Mouse (Mus musculus): Measurements from ENCODE around the gene Tacr2. TPM values are rescaled to one million over a fixed set of nuclear protein-coding genes. Genes with fewer than 3 reads are reported as not detected.

Tacr2 gene
- polyA plus RNA-seq, 1 experiment from 2014 or later, result not detected

- Histone ChIP-seq H3K4me2 (no peak overlapping the region), H3K27ac (peak overlapping the region; percentile 88), H3K4me3 (replicated peaks) (no peak overlapping the region), H3K9ac (no peak overlapping the region), H3K9me3 (replicated peaks) (no peaks in the 10 kb centered on the region), H3K27me3 (no peaks in the 10 kb centered on the region), H3K36me3 (no peaks in the 10 kb centered on the region), H3K4me1 (replicated peaks) (peaks cover 63% of the 10 kb centered on the region)
- DNase-seq, result no peak
- 47% methylated on average over 3 of the region's 3 CpGs for WGBS (ENCODE audit: insufficient replicate concordance)
- no peak for ATAC-seq (ENCODE audit: low read depth)
Measured at GRCm38 (mm10) chr10:62238688-62239087, 13.6 kb upstream of the Tacr2 start.

GRCm38 (mm10) chr10:62239270-62239669 lies 13.0 kb upstream of the Tacr2 start:
- no peak overlapping the region for H3K4me3 ChIP-seq (replicated peaks)
- no peaks in the 10 kb centered on the region for H3K27me3 ChIP-seq
- no peak for DNase-seq
- peak overlapping the region; percentile 41 for H3K27ac ChIP-seq
- H3K4me2 ChIP-seq, result no peak overlapping the region
- H3K9ac ChIP-seq, result no peak overlapping the region
- WGBS (ENCODE audit: insufficient replicate concordance), result 68% methylated on average over 6 of the region's 6 CpGs
- H3K9me3 ChIP-seq (replicated peaks), result no peaks in the 10 kb centered on the region
- peaks cover 63% of the 10 kb centered on the region for H3K4me1 ChIP-seq (replicated peaks)
- ATAC-seq (ENCODE audit: low read depth), result no peak
- H3K36me3 ChIP-seq, result no peaks in the 10 kb centered on the region

GRCm38 (mm10) chr10:62242358-62242757 lies 9.9 kb upstream of the Tacr2 start:
- H3K27ac ChIP-seq, result no peak overlapping the region
- H3K4me2 ChIP-seq, result no peak overlapping the region
- H3K9me3 ChIP-seq (replicated peaks), result no peaks in the 10 kb centered on the region
- no peak overlapping the region for H3K4me3 ChIP-seq (replicated peaks)
- no peak overlapping the region for H3K9ac ChIP-seq
- no peaks in the 10 kb centered on the region for H3K36me3 ChIP-seq
- ATAC-seq (ENCODE audit: low read depth) (no peak), DNase-seq (no peak)
- no peaks in the 10 kb centered on the region for H3K27me3 ChIP-seq
- H3K4me1 ChIP-seq (replicated peaks), result peaks cover 39% of the 10 kb centered on the region
- WGBS (ENCODE audit: insufficient replicate concordance), result 72% methylated on average over 10 of the region's 10 CpGs

GRCm38 (mm10) chr10:62242896-62243295 lies 9.3 kb upstream of the Tacr2 start:
- no peak for DNase-seq
- Histone ChIP-seq H3K27me3 (no peaks in the 10 kb centered on the region), H3K9ac (no peak overlapping the region), H3K4me1 (replicated peaks) (peaks cover 36% of the 10 kb centered on the region), H3K9me3 (replicated peaks) (no peaks in the 10 kb centered on the region), H3K27ac (no peak overlapping the region), H3K4me3 (replicated peaks) (no peak overlapping the region), H3K36me3 (no peaks in the 10 kb centered on the region), H3K4me2 (no peak overlapping the region)
- no peak for ATAC-seq (ENCODE audit: low read depth)
- 49% methylated on average over 10 of the region's 13 CpGs for WGBS (ENCODE audit: insufficient replicate concordance)

GRCm38 (mm10) chr10:62244067-62244466 lies 8.2 kb upstream of the Tacr2 start:
- Histone ChIP-seq H3K9me3 (replicated peaks) (no peaks in the 10 kb centered on the region), H3K27me3 (no peaks in the 10 kb centered on the region), H3K4me3 (replicated peaks) (no peak overlapping the region), H3K9ac (no peak overlapping the region), H3K4me1 (replicated peaks) (peaks cover 28% of the 10 kb centered on the region), H3K4me2 (no peak overlapping the region), H3K36me3 (no peaks in the 10 kb centered on the region), H3K27ac (no peak overlapping the region)
- WGBS (ENCODE audit: insufficient replicate concordance), result 73% methylated on average over 9 of the region's 9 CpGs
- ATAC-seq (ENCODE audit: low read depth) (no peak), DNase-seq (no peak)

- no peak overlapping the region for H3K9ac ChIP-seq
- 67% methylated on average over 3 of the region's 3 CpGs for WGBS (ENCODE audit: insufficient replicate concordance)
- H3K27ac ChIP-seq, result no peak overlapping the region
- no peak overlapping the region for H3K4me3 ChIP-seq (replicated peaks)
- peaks cover 23% of the 10 kb centered on the region for H3K4me1 ChIP-seq (replicated peaks)
- H3K27me3 ChIP-seq, result no peaks in the 10 kb centered on the region
- DNase-seq, result no peak
- no peak for ATAC-seq (ENCODE audit: low read depth)
- no peak overlapping the region for H3K4me2 ChIP-seq
- H3K36me3 ChIP-seq, result no peaks in the 10 kb centered on the region
- H3K9me3 ChIP-seq (replicated peaks), result no peaks in the 10 kb centered on the region
Measured at GRCm38 (mm10) chr10:62247156-62247555, 5.1 kb upstream of the Tacr2 start.

- Histone ChIP-seq H3K9ac (no peak overlapping the region), H3K9me3 (replicated peaks) (no peaks in the 10 kb centered on the region), H3K36me3 (no peaks in the 10 kb centered on the region), H3K27me3 (peaks cover 3% of the 10 kb centered on the region; the same call in 1 of the 2 replicates), H3K4me2 (no peak overlapping the region), H3K4me1 (replicated peaks) (peaks cover 16% of the 10 kb centered on the region), H3K27ac (no peak overlapping the region), H3K4me3 (replicated peaks) (no peak overlapping the region)
- DNase-seq, result no peak
- peak; percentile 31; the same call in 1 of the 2 replicates for ATAC-seq (ENCODE audit: low read depth)
- 20% methylated on average over 8 of the region's 8 CpGs for WGBS (ENCODE audit: insufficient replicate concordance)
Measured at GRCm38 (mm10) chr10:62247815-62248214, 4.4 kb upstream of the Tacr2 start.

GRCm38 (mm10) chr10:62252496-62253235 lies 428 bp downstream of the Tacr2 start:
- Histone ChIP-seq H3K27me3 (peaks cover 7% of the 10 kb centered on the region), H3K27ac (no peak overlapping the region), H3K9me3 (replicated peaks) (no peaks in the 10 kb centered on the region), H3K4me2 (no peak overlapping the region), H3K4me1 (replicated peaks) (peaks cover 6% of the 10 kb centered on the region; the same call in 1 of the 2 replicates), H3K4me3 (replicated peaks) (no peak overlapping the region), H3K9ac (no peak overlapping the region), H3K36me3 (no peaks in the 10 kb centered on the region)
- DNase-seq, result no peak
- no peak for ATAC-seq (ENCODE audit: low read depth)
- 76% methylated on average over 27 of the region's 27 CpGs for WGBS (ENCODE audit: insufficient replicate concordance)

- Histone ChIP-seq H3K36me3 (no peaks in the 10 kb centered on the region), H3K4me1 (replicated peaks) (peaks cover 11% of the 10 kb centered on the region), H3K9me3 (replicated peaks) (no peaks in the 10 kb centered on the region), H3K27me3 (no peaks in the 10 kb centered on the region; the same call in 1 of the 2 replicates), H3K4me2 (no peak overlapping the region), H3K27ac (no peak overlapping the region), H3K9ac (no peak overlapping the region), H3K4me3 (replicated peaks) (no peak overlapping the region)
- DNase-seq (no peak), ATAC-seq (ENCODE audit: low read depth) (no peak)
- WGBS (ENCODE audit: insufficient replicate concordance), result 73% methylated on average over 5 of the region's 5 CpGs
Measured at GRCm38 (mm10) chr10:62258298-62258697, 6.1 kb downstream of the Tacr2 start.

- peak; percentile 83 for ATAC-seq (ENCODE audit: low read depth)
- Histone ChIP-seq H3K27ac (no peak overlapping the region), H3K4me2 (no peak overlapping the region; the same call in none of the 2 replicates), H3K9ac (no peak overlapping the region), H3K4me1 (replicated peaks) (peaks cover 14% of the 10 kb centered on the region), H3K9me3 (replicated peaks) (no peaks in the 10 kb centered on the region), H3K27me3 (no peaks in the 10 kb centered on the region), H3K36me3 (no peaks in the 10 kb centered on the region), H3K4me3 (replicated peaks) (no peak overlapping the region)
- DNase-seq, result peak; percentile 79
- WGBS (ENCODE audit: insufficient replicate concordance), result 14% methylated on average over 18 of the region's 18 CpGs
Measured at GRCm38 (mm10) chr10:62261115-62261886, 9.1 kb downstream of the Tacr2 start.

GRCm38 (mm10) chr10:62264299-62264698 lies 12.1 kb downstream of the Tacr2 start:
- no peaks in the 10 kb centered on the region for H3K27me3 ChIP-seq
- H3K4me3 ChIP-seq (replicated peaks), result no peak overlapping the region
- no peaks in the 10 kb centered on the region for H3K9me3 ChIP-seq (replicated peaks)
- H3K4me1 ChIP-seq (replicated peaks), result peaks cover 16% of the 10 kb centered on the region
- H3K27ac ChIP-seq, result no peak overlapping the region
- DNase-seq, result no peak
- 39% methylated on average over 2 of the region's 2 CpGs for WGBS (ENCODE audit: insufficient replicate concordance)
- no peak for ATAC-seq (ENCODE audit: low read depth)
- no peak overlapping the region for H3K4me2 ChIP-seq
- peaks cover 13% of the 10 kb centered on the region for H3K36me3 ChIP-seq
- H3K9ac ChIP-seq, result no peak overlapping the region
